Mouse (Mus musculus) liver (tissue): ENCODE results near the gene Ier3.
A peak's percentile ranks its signal among the peaks of the same experiment; 100 is the strongest.

ENCODE experiments used
- DNase-seq: peaks from one replicate; pipeline ENCODE4 v3.0.0-alpha.2; 2020; ENCODE audit warnings: mixed read lengths

The Ier3 gene

GRCm38 (mm10) chr17:35812307-35812706 lies 9.2 kb upstream of the Ier3 start:
- DNase-seq = no peak

GRCm38 (mm10) chr17:35812736-35813135 lies 8.7 kb upstream of the Ier3 start:
- no peak for DNase-seq

DNA sequence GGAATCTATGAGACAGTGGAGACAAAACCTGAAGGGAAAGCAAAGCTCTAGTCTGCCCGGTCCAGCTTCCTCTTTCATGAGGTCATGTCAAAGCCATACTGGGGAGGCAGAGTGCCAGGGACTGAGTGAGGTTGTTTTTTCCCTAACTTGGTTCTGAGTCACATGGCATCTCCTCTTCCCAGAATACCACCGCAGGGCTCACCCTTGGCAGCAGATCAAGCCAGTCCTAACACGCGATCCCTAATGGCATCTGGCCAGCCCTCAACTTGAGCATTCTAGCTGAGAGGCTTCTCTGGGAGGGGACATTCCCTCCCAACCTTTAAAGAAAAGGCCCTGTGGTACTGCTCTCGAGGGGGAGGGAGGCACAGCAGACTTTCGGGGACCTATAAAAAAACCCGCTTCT lies 8.2 kb upstream of the Ier3 start:
- peak; percentile 48 for DNase-seq

- no peak for DNase-seq
Observed at GRCm38 (mm10) chr17:35813653-35814052, 7.8 kb upstream of the Ier3 start.

DNA sequence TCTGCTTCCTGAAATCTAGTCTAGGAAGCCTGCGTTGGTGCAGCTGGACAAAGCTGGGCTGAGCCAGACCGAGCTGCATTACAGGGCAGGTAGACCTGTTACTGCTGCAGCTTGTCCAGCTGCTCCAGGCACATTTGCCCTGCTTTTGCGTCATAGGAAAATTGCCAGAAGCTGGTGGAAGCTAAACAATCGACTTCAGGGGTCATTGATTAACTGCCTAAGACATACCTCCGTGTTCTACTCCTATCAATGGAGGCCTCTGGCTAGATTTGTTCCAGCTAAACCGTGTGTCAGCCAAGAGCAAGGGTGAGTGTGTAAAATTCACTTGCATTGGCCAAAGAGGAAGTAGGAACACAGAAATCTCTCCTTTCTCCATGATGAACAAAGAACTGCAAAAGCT lies 6.8 kb upstream of the Ier3 start:
- no peak for DNase-seq

DNA sequence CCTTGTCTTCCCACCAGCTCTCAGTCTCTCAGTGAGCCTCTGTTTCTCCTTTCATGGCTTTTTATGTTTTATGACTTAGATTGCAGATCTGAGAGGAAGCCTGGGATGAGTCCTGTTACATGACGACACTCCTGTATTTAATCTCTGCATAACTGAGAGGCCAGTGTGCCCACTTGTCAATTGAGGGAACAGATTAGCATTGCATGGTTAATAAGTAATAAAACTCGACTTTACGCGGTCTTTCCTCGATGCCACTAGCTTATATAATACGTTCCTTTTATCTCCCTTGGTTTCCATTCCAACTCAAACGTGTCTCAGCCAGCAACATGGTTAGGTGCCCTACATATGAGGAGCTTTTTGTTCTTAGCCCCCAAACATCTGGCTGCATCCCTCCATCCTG lies 5.6 kb upstream of the Ier3 start:
- no peak for DNase-seq

GRCm38 (mm10) chr17:35816686-35817085 lies 4.8 kb upstream of the Ier3 start:
- DNase-seq = no peak

- no peak for DNase-seq
Observed at GRCm38 (mm10) chr17:35817226-35817625, 4.3 kb upstream of the Ier3 start.

- no peak for DNase-seq
Observed at GRCm38 (mm10) chr17:35820111-35820510, 1.4 kb upstream of the Ier3 start.

DNA sequence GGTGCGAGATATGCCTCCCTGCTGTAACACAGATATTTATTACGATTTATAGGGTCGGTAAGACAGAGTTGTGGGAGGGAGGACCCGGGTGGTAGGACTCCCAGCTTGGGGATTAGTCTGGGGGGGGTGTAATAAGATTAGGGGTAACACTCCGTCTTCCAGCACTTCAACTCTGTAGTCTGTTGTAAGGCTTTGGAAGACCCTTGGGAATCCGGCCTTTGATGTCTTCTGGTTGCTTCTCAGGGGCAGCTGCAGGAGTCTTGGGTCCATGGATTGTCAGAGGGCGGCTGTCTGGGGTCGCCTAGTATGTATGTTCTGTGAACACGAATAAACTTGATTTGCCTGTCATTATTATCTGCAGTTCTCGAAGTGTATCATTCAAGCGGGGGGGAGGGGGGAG lies 1.1 kb downstream of the Ier3 start:
- DNase-seq = no peak

DNA sequence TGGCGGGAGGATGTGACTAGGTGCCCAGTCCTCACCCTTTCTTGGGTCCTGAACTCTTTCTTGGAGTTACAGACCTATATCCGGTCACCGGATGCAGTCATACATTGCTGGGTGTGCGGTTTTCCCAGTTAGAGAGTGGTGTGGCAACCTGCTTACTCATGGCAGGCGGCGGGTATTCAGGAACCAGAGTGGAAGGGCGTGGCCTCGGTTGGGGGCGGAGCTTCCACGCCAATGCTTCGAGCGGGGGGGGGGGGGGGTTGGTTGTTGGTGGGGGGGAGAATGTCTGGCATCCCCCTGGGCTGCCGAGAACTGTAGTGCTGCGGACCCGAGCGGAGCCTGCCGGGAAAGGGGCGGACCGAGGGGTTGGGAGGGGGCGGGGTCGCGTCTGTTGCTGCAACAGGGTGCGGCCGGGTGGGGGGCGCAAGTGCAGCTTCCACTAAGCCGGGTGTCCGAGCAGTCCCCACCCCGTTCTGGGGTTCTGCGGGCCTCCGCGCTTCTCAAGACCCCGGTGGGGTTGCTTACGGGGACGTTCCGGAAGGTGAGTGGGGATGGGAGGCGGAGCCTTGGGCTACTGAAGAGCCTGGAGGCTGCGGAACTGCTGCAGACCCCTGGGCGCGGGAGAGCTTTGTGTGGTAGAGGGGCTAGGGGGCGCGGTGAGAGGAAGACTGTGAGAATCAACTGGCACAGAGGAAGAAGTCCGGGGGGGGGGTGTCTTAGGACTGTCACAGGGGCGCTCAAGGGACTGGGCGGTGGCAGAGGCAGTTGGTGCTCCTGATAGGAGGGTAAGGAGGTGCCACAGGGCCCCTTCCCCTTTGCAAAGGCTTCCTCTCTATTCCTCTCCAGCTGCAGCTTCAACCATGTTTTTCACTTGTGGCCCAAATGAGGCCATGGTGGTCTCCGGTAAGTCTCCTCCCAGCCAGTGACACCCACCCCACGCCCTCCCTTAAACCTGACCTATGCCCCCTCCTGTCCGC lies 1.8 kb downstream of the Ier3 start, which contains the start of gene Flot1:
Gene Flot1 (plus strand): TSS at position 267 of the 974 bp plus-strand sequence.
- DNase-seq = peak; percentile 94

DNA sequence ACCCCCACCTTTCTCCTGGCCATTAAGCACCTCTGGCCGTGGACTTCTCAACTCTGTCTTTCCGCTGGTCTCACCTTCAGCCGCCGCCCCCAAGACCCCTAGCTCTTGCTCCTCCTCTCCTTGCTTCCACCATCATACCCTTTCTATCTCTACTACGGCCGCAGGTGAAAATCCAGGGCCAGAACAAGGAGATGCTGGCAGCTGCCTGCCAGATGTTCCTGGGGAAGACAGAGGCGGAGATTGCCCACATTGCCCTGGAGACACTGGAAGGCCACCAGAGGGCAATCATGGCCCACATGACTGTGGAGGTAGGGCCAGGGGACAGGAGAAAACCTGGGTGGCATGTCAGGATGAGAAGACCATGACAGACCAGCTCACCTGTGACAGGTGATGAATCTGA lies 2.9 kb downstream of the Ier3 start:
- DNase-seq = peak; percentile 63

DNA sequence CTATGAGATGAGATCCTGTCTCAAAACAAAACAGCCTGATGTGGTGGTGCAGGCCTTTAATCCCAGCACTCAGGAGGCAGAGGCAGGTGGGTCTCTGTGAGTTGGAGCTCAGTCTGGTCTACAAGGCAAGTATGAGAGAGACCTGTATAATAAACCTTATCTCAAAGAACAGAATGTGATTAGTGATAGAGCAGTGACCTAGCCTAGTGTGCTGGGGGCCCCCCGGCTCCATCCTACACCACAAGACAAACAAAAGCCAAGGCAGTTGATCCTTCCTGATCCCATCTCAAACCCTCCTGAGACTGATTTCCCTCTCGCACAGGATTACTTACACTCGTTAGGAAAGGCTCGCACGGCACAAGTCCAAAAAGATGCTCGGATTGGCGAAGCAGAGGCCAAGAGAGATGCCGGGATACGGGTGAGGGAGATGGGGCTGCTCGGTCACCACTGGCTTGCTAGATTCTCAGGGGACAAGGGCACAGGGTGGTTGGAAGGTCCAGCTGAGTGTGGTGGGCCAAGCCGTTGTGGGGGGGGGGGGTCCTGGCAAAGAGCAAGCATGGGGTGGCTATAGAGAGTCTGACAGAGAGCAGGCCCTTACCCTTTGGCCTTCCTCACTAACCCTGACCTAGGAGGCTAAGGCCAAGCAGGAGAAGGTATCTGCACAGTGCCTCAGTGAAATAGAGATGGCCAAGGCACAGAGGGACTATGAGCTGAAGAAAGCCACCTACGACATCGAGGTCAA lies 3.8 kb downstream of the Ier3 start:
- no peak for DNase-seq

GRCm38 (mm10) chr17:35829737-35830136 lies 8.3 kb downstream of the Ier3 start:
- DNase-seq = peak; percentile 90

GRCm38 (mm10) chr17:35832400-35833238 lies 11.1 kb downstream of the Ier3 start:
- DNase-seq = no peak

- DNase-seq = no peak
Observed at GRCm38 (mm10) chr17:35833239-35833751, 11.8 kb downstream of the Ier3 start.

DNA sequence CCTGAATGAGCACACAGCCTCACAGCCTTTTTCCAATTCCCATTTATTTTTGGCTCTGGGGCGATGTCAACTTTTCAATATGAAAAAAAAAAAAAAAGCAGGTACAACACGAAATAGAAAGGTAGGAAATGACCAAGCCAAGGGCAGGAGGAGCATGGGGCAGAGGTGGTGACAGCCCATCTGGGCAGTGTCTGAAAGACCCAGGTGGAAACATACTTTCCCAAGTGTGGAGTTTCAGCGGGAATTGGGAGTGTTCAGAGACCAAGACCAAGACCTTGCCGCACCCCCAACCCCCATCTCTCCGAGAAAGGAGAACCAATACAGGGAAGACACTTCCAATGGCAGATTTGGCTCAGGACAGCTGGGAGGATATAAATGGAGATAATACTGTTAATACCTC lies 12.4 kb downstream of the Ier3 start:
- no peak for DNase-seq

DNA sequence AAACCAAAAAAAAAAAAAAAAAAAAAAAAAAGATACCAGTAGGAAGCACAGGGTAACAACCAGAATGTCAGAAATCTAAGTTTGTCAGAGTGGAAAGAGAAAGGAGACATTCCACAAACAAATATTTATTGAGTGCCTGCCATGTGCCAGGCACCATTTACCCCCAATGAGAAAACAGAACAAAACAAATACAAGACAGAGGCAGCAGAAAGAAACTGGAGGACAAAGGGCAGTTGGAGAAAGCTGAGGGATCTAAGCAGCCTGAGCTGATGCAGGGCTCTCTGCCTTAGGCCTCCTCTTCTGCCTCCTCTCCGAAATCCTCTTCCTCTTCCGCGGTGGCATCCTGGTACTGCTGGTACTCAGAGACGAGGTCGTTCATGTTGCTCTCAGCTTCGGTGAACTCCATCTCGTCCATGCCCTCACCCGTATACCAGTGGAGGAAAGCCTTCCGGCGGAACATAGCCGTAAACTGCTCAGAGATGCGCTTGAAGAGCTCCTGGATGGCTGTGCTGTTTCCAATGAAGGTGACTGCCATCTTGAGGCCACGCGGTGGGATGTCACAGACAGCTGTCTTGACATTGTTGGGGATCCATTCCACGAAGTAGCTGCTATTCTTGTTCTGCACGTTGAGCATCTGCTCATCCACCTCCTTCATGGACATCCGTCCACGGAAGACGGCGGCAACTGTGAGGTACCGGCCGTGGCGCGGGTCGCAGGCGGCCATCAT lies 13.4 kb downstream of the Ier3 start:
- DNase-seq = no peak

- no peak for DNase-seq
Observed at GRCm38 (mm10) chr17:35835424-35836140, 14.1 kb downstream of the Ier3 start.

DNA sequence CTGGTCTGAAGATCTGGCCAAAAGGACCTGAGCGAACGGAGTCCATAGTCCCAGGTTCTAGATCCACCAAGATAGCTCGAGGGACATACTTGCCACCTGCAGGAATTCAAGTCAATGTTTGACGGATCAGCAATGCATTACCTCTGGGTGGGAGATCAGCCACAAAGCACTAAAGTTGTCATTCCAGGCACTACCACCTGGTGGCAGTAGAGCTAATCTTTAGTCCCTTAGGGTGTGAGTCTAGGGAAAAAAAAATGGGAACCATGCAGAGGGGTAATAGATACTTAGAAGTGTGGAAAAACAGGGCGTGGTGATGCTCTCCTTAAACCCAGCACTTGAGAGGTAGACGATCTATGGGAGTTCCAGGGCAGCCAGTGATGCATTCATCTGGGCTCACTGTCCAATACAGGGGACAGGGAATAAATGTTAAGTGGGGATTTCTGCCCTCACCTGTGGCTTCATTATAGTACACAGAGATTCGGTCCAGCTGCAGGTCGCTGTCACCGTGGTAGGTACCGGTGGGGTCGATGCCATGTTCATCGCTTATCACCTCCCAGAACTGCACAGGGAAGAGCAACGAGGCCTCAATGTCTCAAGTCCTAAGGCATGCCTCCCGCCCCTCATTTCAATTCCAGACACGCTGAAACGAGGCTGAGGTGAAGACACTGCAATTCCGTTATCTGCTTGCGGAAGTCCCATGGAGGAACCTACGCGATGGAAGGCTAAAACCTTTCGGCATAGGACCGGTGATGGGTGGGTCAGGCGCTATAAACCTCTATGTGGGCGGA lies 14.9 kb downstream of the Ier3 start:
- DNase-seq = peak; percentile 81
